Mouse (Mus musculus): ENCODE results near the gene Igdcc3.

The Igdcc3 gene

GRCm38 (mm10) chr9:65140936-65141305, at the start of gene Igdcc3:
TSS of gene Igdcc3 (plus strand) at chr9:65141189.
- H3K27me3 ChIP-seq (ENCODE audit: control insufficient read depth, insufficient read depth, low read length, poor library complexity, severe bottlenecking): no peaks in the 10 kb centered on the region; the same call in 1 of the 2 replicates
- H3K36me3 ChIP-seq (ENCODE audit: control insufficient read depth, insufficient read depth, low read length, poor library complexity, severe bottlenecking): no peaks in the 10 kb centered on the region
- no peak for DNase-seq (ENCODE audit: low read depth, low spot score)

- DNase-seq (ENCODE audit: low read depth, low spot score): no peak
- no peaks in the 10 kb centered on the region for H3K36me3 ChIP-seq (ENCODE audit: control insufficient read depth, insufficient read depth, low read length, poor library complexity, severe bottlenecking)
- H3K27me3 ChIP-seq (ENCODE audit: control insufficient read depth, insufficient read depth, low read length, poor library complexity, severe bottlenecking): no peaks in the 10 kb centered on the region
These were observed 46.8 kb upstream of the Igdcc3 start for GRCm38 (mm10) chr9:65094237-65094636.

GRCm38 (mm10) chr9:65100991-65101685, 39.9 kb upstream of the Igdcc3 start, which contains the start of gene Igdcc4:
TSS of gene Igdcc4 (plus strand) at chr9:65101486.
- Histone ChIP-seq H3K27me3 (ENCODE audit: control insufficient read depth, insufficient read depth, low read length, poor library complexity, severe bottlenecking) (peaks cover 2% of the 10 kb centered on the region; the same call in 1 of the 2 replicates), H3K36me3 (ENCODE audit: control insufficient read depth, insufficient read depth, low read length, poor library complexity, severe bottlenecking) (no peaks in the 10 kb centered on the region)
- DNase-seq (ENCODE audit: low read depth, low spot score): no peak

- DNase-seq (ENCODE audit: low read depth, low spot score): no peak
- Histone ChIP-seq H3K36me3 (ENCODE audit: control insufficient read depth, insufficient read depth, low read length, poor library complexity, severe bottlenecking) (no peaks in the 10 kb centered on the region), H3K27me3 (ENCODE audit: control insufficient read depth, insufficient read depth, low read length, poor library complexity, severe bottlenecking) (peaks cover 2% of the 10 kb centered on the region; the same call in 1 of the 2 replicates)
These were observed 39.2 kb upstream of the Igdcc3 start for GRCm38 (mm10) chr9:65101686-65102376.

- Histone ChIP-seq H3K36me3 (ENCODE audit: control insufficient read depth, insufficient read depth, low read length, poor library complexity, severe bottlenecking) (no peaks in the 10 kb centered on the region), H3K27me3 (ENCODE audit: control insufficient read depth, insufficient read depth, low read length, poor library complexity, severe bottlenecking) (peaks cover 2% of the 10 kb centered on the region; the same call in 1 of the 2 replicates)
- DNase-seq (ENCODE audit: low read depth, low spot score): no peak
These were observed 38.4 kb upstream of the Igdcc3 start for GRCm38 (mm10) chr9:65102377-65103172.

- Histone ChIP-seq H3K36me3 (ENCODE audit: control insufficient read depth, insufficient read depth, low read length, poor library complexity, severe bottlenecking) (no peaks in the 10 kb centered on the region), H3K27me3 (ENCODE audit: control insufficient read depth, insufficient read depth, low read length, poor library complexity, severe bottlenecking) (peaks cover 2% of the 10 kb centered on the region; the same call in 1 of the 2 replicates)
- DNase-seq (ENCODE audit: low read depth, low spot score): no peak
These were observed 37.7 kb upstream of the Igdcc3 start for GRCm38 (mm10) chr9:65103173-65103752.

GRCm38 (mm10) chr9:65106821-65107220, 34.2 kb upstream of the Igdcc3 start:
- Histone ChIP-seq H3K36me3 (ENCODE audit: control insufficient read depth, insufficient read depth, low read length, poor library complexity, severe bottlenecking) (no peaks in the 10 kb centered on the region), H3K27me3 (ENCODE audit: control insufficient read depth, insufficient read depth, low read length, poor library complexity, severe bottlenecking) (peaks cover 2% of the 10 kb centered on the region; the same call in 1 of the 2 replicates)
- no peak for DNase-seq (ENCODE audit: low read depth, low spot score)

GRCm38 (mm10) chr9:65107893-65108292, 33.1 kb upstream of the Igdcc3 start:
- DNase-seq (ENCODE audit: low read depth, low spot score): no peak
- H3K36me3 ChIP-seq (ENCODE audit: control insufficient read depth, insufficient read depth, low read length, poor library complexity, severe bottlenecking): no peaks in the 10 kb centered on the region
- peaks cover 2% of the 10 kb centered on the region; the same call in 1 of the 2 replicates for H3K27me3 ChIP-seq (ENCODE audit: control insufficient read depth, insufficient read depth, low read length, poor library complexity, severe bottlenecking)

- DNase-seq (ENCODE audit: low read depth, low spot score): no peak
- Histone ChIP-seq H3K36me3 (ENCODE audit: control insufficient read depth, insufficient read depth, low read length, poor library complexity, severe bottlenecking) (no peaks in the 10 kb centered on the region), H3K27me3 (ENCODE audit: control insufficient read depth, insufficient read depth, low read length, poor library complexity, severe bottlenecking) (peaks cover 2% of the 10 kb centered on the region; the same call in 1 of the 2 replicates)
These were observed 31.6 kb upstream of the Igdcc3 start for GRCm38 (mm10) chr9:65109132-65110072.

- DNase-seq (ENCODE audit: low read depth, low spot score): no peak
- H3K27me3 ChIP-seq (ENCODE audit: control insufficient read depth, insufficient read depth, low read length, poor library complexity, severe bottlenecking): no peaks in the 10 kb centered on the region; the same call in 1 of the 2 replicates
- no peaks in the 10 kb centered on the region for H3K36me3 ChIP-seq (ENCODE audit: control insufficient read depth, insufficient read depth, low read length, poor library complexity, severe bottlenecking)
These were observed 29.3 kb upstream of the Igdcc3 start for GRCm38 (mm10) chr9:65111698-65112097.

- Histone ChIP-seq H3K36me3 (ENCODE audit: control insufficient read depth, insufficient read depth, low read length, poor library complexity, severe bottlenecking) (no peaks in the 10 kb centered on the region), H3K27me3 (ENCODE audit: control insufficient read depth, insufficient read depth, low read length, poor library complexity, severe bottlenecking) (no peaks in the 10 kb centered on the region; the same call in 1 of the 2 replicates)
- no peak for DNase-seq (ENCODE audit: low read depth, low spot score)
These were observed 27.3 kb upstream of the Igdcc3 start for GRCm38 (mm10) chr9:65113694-65114093.

- H3K27me3 ChIP-seq (ENCODE audit: control insufficient read depth, insufficient read depth, low read length, poor library complexity, severe bottlenecking): no peaks in the 10 kb centered on the region; the same call in 1 of the 2 replicates
- DNase-seq (ENCODE audit: low read depth, low spot score): no peak
- no peaks in the 10 kb centered on the region for H3K36me3 ChIP-seq (ENCODE audit: control insufficient read depth, insufficient read depth, low read length, poor library complexity, severe bottlenecking)
These were observed 25.1 kb upstream of the Igdcc3 start for GRCm38 (mm10) chr9:65115891-65116290.

GRCm38 (mm10) chr9:65117516-65117915, 23.5 kb upstream of the Igdcc3 start:
- H3K36me3 ChIP-seq (ENCODE audit: control insufficient read depth, insufficient read depth, low read length, poor library complexity, severe bottlenecking): no peaks in the 10 kb centered on the region
- no peaks in the 10 kb centered on the region; the same call in 1 of the 2 replicates for H3K27me3 ChIP-seq (ENCODE audit: control insufficient read depth, insufficient read depth, low read length, poor library complexity, severe bottlenecking)
- DNase-seq (ENCODE audit: low read depth, low spot score): no peak

Measured in splenic B cell, adult 2 months (primary cell).